Mouse (Mus musculus) gonadal fat pad, adult 2 months (tissue): ENCODE results near the gene Xrra1. TPM values are rescaled to one million over a fixed set of nuclear protein-coding genes. Genes with fewer than 3 reads are reported as not detected.
"Not testable (repeated sequence)": the region's sequence is repeated elsewhere in the genome, so short reads cannot be mapped to it uniquely, and the experiment has no call there.

Experiments used
- DNase-seq: peaks from one replicate; pipeline ENCODE4 v3.0.0-alpha.2; 2012; ENCODE audit warnings: low read depth
- polyA plus RNA-seq: library from polyadenylated mRNA; depleted of rRNA; stranded (reverse); fragments of >200 nt; gene quantifications from 2 replicates; pipeline ENCODE4 v1.2.3, GENCODE M21; 2012; rRNA removed

Xrra1 gene
- polyA plus RNA-seq = 2.8 and 3.4 TPM in 2 replicates

GRCm38 (mm10) chr7:99858813-99859585 is at the start of gene Xrra1:
Gene Xrra1, plus strand, starts transcription at chr7:99859116.
- DNase-seq = peak; percentile 84

GRCm38 (mm10) chr7:99810814-99811213 is 48.1 kb upstream of the Xrra1 start:
- DNase-seq = no peak

GRCm38 (mm10) chr7:99811661-99812060 is 47.3 kb upstream of the Xrra1 start:
- no peak for DNase-seq

- DNase-seq = no peak
Observed at GRCm38 (mm10) chr7:99813394-99813793, 45.5 kb upstream of the Xrra1 start.

GRCm38 (mm10) chr7:99818181-99818725 is 40.7 kb upstream of the Xrra1 start:
- DNase-seq = not testable (repeated sequence)

DNA sequence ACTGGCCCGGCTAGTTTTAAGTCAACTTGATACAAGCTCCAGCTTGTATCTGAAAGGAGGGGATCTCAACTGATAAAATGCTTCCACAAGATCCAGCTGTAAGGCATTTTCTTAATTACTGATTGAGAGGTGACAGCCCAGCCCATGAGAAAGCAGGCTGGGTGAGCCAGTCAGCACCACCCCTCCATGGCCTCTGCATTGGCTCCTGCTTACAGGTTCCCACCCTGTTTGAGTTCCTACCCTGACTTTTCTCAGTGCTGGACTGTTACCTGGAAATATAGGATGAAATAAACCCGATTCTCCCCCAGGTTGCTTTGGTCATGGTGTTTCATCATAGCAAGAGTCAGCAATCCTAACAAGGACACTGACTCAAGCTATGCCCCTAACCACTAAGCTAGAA is 37.0 kb upstream of the Xrra1 start:
- DNase-seq = no peak

DNA sequence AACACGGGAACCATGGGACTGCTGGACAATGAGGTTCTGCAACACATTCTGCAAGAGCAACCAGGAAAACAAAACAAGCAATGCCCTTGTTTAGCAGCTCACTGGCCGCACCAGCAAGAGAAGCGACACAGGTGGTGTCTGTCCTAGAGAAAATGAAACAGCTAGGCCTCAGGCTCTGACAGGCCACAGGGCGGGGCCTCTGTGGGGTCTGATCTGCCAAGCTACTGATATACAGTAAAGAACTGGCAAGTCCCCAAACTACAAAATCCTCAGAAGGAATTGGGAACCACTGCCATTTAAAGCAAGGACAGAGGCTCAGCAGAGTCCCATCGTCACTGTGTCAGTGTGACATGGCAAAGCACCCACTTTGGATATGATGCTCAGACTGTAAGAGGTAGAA is 36.5 kb upstream of the Xrra1 start:
- DNase-seq = no peak

DNA sequence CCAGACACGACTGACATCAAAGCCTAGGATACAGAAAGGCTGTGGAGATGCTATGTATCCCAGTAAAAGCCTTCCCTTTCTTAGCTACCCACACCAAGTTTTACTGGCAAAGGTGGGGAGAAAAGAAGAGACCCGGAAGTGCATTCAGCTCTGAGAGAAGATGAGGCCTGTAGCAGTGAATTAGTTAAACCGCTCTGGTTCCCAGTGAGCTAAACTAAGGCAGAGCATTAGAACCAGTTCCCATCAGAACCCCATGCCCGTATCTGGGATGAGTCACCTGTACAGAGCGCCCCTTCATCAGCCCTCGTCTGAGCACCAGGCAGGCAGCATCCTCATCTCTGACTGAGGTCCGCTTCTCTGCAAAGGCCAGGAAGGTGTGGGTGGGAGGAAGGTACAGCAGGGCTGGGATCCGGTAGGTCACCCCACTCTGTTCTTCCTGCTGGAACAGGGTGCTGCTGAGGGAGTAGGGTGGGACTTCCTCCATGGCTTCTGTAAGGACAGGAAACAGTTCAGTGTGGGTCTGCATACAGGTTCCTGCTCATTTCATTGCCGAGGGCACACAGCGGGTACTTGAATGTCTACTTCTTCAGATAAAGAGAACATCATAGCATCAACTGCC is 35.8 kb upstream of the Xrra1 start:
- no peak for DNase-seq

- no peak for DNase-seq
Observed at GRCm38 (mm10) chr7:99824649-99825483, 34.0 kb upstream of the Xrra1 start.

DNA sequence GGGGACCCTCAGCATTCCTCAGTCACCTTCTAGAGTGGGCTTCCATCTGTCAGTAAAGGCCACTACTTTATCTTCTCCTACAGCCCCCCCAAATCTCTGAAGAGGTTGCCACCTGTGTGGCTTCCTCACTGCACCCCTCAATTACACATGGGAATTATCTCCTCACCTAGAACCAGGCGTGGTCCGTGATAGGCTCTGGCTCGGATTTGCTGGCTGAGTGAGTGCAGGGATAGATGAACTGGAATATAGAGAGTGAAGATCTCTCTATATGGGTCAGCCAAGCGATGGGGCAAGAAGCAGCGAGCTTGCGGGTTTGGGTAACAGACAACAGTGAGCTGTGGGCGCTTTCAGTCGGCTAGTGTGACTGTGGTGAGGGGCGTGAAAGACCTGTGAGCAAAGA is 33.4 kb upstream of the Xrra1 start:
- no peak for DNase-seq

- no peak for DNase-seq
Observed at GRCm38 (mm10) chr7:99826096-99826495, 32.8 kb upstream of the Xrra1 start.

DNA sequence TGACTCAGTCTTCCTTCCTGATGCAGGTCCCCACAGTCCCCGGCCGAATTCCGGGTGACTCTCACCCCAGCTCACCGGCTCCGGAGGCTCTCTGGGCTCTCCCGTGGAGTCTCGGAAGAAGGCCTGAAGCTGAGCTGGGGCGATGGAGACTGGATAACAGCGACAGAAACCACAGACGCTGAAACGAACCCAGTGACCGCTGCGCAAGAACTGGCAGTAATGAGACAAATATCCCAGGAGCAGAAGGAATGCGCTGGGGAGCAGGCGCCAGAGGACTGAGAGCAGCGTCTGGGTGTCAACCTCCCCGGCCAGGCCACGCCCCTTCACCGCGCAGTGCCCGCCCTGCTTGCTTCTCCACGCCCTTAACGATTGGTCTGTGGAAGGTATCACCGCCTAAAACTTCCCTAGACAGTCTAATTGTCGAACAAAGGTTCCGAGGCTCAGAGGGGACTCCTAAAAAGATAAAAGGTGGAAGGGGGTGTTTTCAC is 30.8 kb upstream of the Xrra1 start, which contains the start of gene Neu3:
Gene Neu3, minus strand, starts transcription at position 335 of the 488 bp plus-strand sequence.
- DNase-seq = peak; percentile 36

DNA sequence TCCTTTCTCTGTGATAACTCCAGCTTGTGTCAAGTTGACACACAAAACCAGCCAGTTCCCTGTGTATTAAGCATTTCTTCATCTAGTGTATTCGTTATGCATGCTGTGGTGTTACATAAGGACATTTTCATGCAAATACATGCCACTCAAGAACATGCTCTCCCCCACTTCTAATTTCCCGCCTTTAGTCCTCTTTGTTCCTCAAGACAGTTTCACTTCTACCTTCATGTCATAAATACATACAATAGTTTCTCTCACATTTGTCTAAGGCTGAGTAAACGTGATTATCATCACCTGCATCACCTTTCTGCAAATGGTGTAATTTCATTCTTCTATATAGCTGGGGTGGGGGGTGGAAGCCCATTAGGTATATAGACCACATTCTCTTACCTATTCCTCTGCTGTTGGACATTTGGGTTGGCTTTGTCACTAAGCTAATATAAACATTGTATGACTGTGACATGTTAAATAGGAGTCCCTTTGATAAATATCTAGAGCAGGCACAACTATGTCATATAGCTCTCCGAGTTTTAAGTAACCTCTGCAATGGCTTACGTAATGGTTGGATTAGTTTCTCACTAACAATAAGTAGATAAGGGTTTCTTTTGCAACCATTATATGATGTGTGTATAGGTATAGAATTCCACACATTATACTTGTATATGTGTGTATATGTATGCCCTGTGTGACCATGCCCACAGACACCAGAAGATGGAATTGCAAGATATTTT is 25.6 kb upstream of the Xrra1 start:
- DNase-seq = no peak

- DNase-seq = no peak
Observed at GRCm38 (mm10) chr7:99833846-99834222, 25.1 kb upstream of the Xrra1 start.

DNA sequence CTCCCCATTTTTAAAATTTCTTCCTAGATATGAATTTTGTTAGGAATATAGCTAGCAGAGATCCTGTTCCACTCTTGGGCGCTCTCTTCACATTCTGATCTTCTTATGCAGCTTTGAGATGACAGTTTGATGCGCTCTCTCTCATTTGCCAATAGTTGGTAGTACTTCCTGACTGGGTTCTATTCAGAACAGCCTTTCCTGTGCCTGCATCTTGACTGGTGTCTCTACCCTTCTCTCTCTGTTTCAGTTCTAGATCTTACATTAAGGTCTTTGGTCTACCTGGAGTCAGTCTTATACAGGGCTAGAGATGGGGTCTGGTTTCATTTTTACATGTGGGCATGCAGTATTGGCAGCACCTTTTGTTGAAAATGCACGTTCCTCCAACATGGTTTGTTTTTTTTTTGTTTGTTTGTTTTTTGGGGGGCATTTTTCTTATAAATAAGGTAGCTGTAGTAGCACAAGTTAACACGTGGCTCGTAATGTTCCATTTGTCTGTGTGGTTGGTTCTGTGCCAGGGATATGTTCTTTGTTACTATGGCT is 24.5 kb upstream of the Xrra1 start:
- no peak for DNase-seq

DNA sequence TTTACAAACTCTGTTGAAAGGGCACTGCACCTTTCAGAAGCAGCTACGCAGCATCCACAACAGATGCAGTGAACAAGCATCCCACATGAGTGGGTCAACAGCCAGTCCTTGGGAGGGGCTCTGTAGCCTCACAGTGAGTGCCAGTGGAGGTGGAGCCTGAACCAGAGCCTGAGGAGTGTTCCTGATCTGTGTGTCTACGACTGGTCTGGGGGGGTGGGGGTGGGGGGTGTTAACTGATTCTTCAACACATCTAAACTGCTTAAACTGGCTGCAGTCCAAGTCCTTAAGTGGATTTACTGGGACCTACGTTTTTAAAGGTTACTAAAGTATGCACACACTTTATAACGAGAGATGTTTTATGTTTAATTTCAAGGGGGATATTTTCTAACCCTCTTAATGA is 22.1 kb upstream of the Xrra1 start:
- DNase-seq = no peak

DNA sequence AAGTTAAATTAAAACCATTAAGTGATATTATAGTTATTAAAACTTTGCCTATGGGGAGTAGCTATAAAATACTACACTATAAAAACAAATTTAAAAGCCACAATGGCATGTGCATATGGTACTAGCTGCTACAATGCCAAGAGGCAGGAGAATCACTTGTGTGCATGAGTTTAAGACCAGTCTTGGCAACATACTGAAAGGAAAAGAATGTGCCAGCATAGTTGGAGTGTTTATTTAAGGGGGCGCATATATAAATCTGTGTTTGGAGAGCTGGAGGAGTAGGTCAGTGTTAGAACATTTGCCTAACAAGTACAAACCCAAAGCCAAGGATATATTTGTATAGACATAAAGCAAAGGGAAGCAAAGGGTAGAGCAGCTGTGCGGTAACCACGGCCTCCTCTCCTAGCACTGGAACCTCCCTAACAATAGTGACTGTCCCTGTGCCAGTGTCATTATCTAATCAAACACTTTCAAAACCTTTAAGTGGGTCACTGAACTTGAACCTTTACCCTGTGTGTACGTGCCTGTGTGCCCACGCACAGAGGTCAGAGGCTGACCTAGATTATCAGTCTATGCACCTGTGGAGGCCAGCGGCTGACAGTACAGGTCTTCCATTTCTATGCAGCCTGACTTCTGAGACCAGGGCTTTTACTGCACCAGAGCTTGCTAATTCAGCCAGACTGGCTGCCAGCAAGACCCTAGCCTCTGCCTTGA is 21.4 kb upstream of the Xrra1 start:
- no peak for DNase-seq

GRCm38 (mm10) chr7:99838241-99838640 is 20.7 kb upstream of the Xrra1 start:
- no peak for DNase-seq

DNA sequence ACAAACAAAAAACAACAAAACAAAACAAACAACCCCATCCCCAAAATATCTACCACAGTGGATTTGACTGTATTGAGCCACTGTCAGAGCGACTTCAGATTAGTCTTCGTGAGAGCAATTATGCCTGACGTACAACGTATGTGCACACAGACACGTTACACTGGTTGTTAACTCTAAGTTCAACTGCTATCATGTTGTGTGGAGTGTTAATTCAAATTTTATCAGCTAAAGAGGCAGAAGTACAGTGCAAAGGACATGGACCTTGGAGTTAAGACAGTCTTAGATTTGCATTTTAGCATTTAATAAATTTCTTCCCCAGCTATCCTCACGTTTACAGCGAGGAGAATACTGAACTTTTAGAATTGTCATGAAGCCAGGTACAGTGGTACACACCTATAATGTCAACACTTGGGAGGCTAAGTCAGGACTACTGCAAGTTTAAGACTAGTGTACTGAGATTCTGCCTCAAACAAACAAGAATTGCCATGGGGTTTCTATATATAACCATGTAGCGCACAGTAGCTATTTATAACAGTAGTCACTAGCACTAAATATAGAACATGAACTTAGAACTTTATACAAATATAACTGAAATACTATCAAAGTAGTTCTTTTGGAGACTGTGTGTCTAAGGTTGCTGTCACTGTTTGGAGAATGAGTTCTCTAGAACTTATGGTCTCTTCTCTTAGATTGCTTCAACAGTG is 13.2 kb upstream of the Xrra1 start:
- no peak for DNase-seq

DNA sequence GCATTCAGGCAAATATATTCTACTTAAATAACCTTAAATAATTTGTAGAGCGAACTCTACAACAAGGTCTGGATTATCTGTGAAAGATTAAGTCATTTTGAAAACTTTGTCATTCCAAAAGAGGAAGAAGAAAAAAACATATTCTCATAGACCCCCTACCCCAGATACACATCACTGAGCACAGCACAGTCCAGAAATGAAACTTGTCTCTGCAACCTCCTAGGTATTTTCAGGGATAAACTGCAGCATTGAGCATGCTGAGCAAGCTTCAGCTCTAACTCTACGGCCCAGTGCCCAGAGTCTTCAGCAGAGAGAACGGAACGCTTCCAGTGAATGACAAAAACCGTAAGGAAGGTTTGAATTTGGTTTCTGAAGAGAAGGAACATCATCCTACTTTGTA is 8.4 kb upstream of the Xrra1 start:
- no peak for DNase-seq
